Mouse (Mus musculus): Measurements from ENCODE around the gene Gm28710. TPM values are rescaled to one million over a fixed set of nuclear protein-coding genes. Genes with fewer than 3 reads are reported as not detected.

Gene Gm28710
- polyA plus RNA-seq (2014; fragmentation: Illumina TruSeq; extraction: RNeasy Lipid Tissue Mini Kit (QIAGEN cat#74804); ENCODE audit: insufficient read depth, low read depth, low replicate concordance): not detected

GRCm38 (mm10) chr5:16791243-16791860, at the start of gene Gm28710:
TSS of gene Gm28710 (plus strand) at chr5:16791810.

Other genes starting within 250 kb of the Gm28710 start
- gene Hgf, start 238.3 kb upstream of the Gm28710 start, polyA plus RNA-seq (2014; fragmentation: Illumina TruSeq; extraction: RNeasy Lipid Tissue Mini Kit (QIAGEN cat#74804); ENCODE audit: insufficient read depth, low read depth, low replicate concordance): 5.0 TPM